Mouse (Mus musculus): ENCODE results near the gene Ppp1r14d.

Gene Ppp1r14d

DNA sequence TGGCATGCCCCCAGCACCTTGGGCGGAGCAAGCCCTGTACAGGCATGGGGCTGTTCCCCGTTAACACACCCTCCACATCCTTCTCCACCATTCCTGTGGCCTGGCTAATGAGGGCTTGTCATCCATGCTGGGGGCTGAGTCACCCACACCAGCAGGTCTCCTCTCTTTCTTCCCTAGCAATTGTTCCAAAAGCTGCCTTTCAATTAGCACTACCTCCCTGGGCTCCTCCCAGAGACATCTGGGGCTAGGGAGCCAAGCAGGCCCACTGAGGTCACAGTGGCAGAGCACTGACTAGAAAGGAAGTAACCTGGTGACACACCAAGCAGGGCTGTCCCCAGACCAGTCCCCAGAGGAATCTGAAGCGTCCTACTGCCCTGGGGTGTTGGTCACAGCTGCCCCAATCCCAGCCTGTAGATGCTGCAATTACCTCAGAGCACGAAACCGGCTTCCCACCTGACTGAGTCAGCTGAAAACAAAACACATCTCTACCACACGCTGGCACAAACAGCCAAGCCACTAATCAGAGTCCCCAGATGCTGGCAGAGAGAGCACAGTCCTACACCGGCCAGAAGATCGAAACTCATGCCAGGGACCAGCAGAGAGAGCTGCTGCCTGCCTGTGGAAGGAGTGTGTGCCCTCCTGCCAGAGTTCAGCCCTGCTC is 55.6 kb downstream of the Ppp1r14d start, which contains the start of gene Gm14137:
Gene Gm14137, plus strand, starts transcription at position 519 of the 661 bp plus-strand sequence.
- no peak for DNase-seq (ENCODE audit: extremely low read depth, low read depth, low spot score)

DNA sequence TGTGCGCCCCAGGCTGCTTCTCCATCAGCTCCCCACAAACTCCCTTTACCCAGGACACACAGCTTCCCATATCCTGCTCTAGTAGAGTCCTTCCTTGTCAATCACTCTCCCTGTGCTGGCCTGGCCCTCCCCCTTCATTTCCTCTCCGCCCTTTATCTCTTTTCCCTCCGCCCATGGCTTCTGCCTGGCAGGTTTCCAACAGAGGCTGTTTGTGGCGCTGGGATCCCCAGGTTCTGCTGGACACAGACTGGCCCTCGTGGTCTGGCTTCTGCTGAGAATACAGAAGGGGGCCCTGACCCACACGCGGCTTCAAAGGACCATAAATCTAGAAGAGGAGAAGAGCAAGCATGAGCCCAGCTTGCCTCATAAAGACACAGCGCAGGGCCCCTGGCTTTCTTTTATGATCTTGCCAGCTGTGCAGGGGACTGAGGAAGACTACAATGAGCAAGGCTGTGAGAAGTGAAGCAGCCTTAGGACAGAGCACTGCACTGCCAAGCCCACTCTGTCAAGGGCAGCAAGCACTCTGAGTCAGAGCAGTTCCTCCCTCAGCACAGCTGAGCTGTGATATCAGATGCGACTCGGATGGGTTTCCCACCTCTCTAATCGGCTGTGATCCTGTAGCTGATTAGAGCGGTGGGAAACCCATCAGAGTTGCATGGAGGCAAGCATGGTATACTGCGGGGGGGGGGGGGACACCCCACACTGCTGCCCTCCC is 56.7 kb downstream of the Ppp1r14d start:
- DNase-seq (ENCODE audit: extremely low read depth, low read depth, low spot score), result no peak

DNA sequence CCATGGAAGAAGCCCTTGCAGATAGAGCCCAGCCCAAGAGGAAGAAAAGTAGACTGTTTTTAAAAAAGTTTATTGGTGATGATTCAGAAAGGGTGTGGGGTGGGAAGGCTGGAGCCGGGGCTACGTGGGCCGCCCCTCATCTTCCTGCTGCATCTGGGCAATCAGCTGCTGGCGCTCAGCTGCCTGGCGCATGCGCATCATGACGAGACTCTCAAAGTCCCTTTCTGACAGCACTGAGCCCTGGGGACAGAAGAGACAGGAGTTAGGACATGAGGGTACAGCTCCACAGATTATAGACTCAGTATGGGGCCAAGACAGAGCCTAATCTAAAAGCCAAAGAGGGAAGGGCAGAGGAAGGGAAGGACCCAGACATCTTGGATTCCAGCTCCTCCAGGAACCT is 57.3 kb downstream of the Ppp1r14d start:
- no peak for DNase-seq (ENCODE audit: extremely low read depth, low read depth, low spot score)

DNA sequence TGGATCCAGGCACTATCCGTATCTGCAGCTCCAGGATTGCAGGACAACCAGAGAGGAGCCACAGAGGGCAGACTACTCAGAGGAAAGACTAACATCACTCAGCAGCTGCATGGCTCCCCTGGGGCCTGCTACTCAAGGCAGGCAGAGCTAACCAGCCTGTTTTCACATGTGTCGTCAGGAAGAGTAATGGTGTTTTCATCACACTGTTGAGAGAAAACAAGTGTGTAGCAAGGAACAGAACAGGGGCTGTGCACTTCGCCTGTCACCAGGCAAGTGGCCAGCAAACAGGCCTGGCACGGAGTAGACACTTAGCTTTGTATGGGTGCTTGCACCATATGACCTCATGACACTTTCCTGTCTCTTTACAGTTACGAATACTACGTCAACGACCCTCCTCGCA is 58.1 kb downstream of the Ppp1r14d start:
- peak; percentile 56 for DNase-seq (ENCODE audit: extremely low read depth, low read depth, low spot score)

DNA sequence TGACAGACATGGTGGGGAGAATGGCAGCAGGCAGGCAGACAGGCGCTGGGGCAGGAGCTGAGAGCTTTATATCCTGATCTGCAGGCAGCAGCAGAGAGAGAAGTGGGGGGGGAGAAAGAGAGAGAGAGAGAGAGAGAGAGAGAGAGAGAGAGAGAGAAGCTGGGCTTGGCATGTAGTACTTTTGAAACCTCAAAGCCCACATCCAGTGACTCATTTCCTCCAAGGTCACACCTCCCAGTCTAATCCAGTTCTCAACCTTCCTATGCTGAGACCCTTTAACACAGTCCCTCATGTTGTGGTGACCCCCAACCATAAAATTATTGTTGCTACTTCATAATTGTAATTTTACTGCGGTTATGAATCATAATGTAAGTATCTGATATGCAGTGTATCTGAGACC is 59.4 kb downstream of the Ppp1r14d start:
- no peak for DNase-seq (ENCODE audit: extremely low read depth, low read depth, low spot score)

Data from fat pad, adult 2 months (tissue).